Mouse (Mus musculus): ENCODE results near the gene Tapbpl.
"Not testable (repeated sequence)": the region's sequence is repeated elsewhere in the genome, so short reads cannot be mapped to it uniquely, and the experiment has no call there.

Gene Tapbpl

DNA sequence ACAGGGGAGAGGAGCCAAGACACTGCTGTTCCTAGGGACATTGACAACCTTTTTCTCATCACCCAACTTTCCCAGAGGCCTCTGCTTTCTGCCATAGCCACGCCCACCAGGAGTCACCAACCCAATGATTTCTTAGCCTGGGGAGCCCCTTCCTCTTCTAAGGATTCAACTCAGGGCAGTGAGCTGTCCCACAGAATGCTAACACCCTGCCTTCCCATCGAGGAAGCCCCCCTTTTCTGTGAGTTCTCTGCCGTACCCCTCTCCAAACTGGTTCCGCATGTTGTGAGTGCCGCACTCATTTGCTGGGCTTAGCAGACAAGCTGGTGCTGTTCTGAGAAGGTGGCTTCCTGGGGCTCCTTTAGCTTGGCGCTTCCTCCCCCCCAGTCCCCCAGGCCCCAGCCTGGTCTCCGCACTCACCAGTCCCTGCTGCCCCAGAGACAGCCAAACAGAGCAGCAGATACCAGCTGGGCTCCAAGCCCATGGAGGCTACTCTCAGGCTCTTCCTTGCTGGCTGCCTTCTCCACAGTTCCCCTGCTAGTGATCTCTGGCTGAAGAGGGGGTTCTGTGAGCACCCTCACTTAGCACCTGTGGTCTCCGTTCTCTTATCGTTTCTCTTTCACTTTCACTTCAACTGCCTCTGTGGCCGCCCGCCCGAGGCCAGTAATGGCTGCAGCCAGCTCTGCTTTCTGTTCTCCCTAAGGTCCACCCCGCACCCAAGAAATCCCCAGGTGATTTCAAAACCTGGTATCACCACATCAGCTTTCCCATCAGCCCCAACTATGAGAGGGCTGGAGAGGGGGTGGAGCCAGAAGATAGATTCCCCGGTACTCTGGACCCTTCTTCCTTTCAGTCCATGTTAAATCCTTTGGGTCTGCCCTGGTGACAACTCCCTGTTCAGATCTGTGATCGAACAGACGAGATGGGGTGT lies at the start of gene Tapbpl:
TSS of gene Tapbpl (minus strand) at position 744 of the 928 bp plus-strand sequence.
- peak; percentile 64 to 83 for DNase-seq

DNA sequence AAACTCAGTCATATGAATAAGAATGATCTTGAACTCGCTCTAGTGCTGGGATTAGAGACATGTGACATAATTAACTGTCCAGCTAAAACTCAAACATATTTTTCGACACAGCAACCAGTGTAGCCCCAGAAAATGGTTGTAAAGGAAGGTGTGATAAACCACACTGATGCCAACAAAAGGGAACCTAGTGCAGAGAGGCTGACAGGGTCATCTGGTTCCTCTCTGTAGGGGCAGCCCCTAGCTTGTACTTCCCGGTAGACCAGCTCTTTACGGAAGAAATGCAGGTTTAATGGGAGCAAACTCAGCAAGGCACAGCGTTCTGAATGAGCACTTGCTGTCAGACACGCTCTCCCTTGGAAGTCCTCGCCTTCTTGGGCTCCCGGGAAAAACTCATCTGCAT lies 48.1 kb upstream of the Tapbpl start:
- no peak for DNase-seq

DNA sequence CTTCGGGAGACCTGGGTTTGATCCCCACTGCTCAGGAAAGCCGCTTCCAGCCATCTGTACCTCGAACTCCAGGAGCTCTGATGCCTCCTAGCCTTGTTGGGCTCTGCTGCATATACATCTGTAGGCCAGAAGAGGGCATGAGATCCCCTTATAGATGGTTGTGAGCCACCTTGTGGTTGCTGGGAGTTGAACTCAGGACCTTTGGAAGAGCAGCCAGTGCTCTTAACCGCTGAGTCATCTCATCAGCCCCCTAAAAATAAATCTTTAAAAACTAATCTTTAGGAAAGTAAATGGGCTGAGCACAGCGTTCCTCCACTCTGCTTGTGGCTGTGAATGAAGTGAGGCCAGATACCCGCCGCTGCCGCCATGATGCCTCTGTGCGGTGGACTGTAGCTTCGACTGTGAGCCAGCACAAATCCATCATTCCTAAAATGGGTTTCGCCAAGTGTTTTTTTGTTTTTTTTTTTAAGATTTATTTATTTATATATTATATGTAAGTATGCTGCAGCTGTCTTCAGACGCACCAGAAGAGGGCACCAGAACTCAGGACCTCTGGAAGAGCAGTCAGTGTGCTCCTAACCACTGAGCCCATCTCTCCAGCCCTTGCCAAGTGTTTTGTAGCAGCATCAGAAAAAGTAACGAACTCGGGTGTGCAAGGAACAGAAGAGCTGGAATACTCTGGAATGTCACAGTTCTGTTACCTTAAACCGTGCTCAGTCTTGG lies 43.3 kb upstream of the Tapbpl start:
- no peak for DNase-seq

DNA sequence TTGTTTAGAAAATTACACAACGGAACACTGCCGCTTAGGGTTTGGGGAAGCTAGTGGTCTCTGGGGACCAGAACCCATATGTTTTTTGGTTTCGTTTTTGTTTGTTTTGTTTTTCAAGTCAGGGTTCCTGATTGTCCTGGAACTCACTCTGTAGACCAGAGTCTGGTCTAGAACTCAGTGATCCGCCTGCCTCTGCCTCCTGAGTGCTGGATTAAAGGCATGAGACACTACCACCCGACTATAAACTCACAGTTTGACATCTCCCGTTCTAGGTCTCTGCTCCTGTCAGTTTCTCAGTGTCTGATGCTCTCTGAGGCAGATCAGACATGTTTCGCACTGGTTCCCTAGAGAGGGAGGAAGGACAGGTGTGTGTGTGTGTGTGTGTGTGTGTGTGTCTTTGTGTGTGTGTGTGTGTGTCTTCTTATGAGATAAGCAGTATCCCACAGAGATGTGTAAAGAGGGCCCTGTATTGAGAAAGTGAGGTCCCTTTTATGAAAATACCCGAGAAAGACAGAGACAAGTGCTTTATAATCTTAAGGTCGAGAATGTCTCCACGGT lies 40.6 kb upstream of the Tapbpl start:
- DNase-seq: no peak

DNA sequence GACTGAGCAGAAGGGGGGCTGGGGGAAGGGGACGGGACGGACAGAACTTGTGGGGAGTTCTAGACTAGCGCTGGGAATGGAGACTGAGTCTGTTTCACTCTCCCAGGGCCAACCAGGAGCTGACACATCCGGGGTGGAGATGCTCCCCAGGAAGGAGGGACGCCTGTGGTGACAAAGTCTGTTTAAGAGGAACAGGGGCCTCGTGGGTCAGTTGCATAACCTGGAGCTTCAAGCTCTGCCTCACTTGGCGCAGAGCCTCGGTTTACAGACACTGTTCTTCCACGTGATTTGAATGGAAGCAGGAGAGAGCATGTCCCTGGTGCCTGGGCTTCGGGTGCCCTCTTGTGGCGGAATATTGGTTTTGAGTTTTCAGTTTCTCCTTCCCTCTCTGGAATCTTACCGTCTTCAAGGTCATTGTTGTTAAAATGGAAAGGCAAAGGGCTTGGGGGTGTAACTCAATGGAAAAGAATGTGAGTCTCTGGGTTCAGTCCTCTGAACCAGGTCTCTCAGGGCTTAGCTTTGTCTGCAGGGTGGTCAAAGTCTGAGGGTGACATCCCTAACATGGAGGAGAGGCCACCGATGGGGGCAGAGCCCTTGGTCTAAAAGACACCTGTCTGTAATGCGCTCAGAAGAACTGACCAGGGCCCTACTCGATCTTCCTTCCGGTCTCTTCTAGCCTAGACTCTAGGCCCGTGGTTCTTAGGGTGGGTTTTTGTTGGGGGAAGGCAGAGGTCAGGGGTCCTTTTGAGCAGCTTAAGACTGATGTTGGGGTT lies 40.0 kb upstream of the Tapbpl start:
- peak; percentile 67 to 75 for DNase-seq

DNA sequence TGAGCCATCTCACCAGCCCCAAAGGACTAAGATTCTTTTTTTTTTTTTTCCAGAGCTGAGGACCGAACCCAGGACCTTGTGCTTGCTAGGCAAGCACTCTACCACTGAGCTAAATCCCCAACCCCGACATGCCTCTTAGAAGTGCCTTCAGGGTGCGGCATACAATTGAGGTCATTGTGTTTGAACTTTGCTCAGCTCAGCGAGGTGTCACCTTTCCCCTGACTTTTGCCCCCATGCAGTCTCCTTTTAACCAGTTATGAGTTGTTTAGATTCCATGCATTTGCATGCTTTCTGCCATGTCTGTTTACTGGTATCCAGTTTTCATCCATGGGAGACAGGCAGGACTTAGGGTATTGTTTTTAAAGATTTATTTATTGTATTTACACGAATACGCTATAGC lies 37.1 kb upstream of the Tapbpl start:
- DNase-seq: no peak

DNA sequence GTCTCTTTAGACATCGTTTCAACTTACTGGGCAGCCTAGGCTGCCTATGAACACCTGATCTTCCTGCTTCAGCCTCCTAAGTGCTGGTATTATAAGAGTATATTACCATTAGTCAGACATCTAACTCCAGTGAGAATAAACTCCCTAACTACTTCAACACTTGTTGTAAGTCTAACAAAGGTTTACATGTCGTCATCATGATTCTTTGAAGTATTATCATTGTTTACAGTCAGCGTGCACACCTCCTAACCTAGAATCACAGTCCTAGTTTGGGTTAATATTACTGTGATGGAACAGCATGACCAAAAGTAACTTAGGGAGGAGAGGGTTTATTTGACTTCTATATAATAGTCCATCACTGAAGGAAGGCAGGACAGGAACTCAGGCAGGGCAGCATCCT lies 35.8 kb upstream of the Tapbpl start:
- no peak for DNase-seq

DNA sequence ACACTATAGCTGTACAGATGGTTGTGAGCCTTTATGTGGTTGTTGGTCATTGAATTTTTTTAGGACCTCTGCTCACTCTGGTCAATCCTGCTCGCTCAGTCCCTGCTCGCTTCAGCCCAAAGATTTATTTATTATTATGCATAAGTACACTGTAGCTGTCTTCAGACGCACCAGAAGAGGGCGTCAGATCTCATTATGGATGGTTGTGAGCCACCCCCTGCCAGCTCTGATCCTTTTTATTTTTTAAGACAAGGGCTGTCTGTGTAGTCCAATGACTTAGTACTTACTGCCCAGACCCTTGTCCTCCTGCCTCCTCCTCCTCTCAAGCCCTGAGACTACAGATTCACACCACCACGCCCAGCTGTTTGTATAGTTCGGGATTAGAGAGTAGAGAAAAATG lies 34.9 kb upstream of the Tapbpl start:
- not testable (repeated sequence) for DNase-seq

DNA sequence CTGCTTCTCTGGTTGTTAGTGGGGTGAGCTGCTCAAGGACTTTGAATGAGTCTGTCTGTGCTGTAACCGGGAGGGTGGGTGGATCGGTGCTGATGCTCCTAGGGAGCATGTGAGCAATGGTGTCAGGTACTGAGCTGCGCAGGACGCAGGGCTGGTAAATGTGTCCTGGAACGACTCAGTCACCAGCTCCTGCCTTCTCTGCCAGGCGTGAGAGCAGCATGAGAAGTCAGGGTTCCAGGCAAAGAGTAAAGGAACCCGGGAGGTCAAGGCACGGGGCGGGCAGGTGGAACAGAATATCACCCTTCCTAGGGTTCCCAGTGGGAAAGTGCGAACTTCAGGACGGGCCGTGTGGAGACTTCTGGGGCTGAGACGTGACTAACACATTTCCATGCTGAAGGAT lies 34.4 kb upstream of the Tapbpl start:
- no peak for DNase-seq

DNA sequence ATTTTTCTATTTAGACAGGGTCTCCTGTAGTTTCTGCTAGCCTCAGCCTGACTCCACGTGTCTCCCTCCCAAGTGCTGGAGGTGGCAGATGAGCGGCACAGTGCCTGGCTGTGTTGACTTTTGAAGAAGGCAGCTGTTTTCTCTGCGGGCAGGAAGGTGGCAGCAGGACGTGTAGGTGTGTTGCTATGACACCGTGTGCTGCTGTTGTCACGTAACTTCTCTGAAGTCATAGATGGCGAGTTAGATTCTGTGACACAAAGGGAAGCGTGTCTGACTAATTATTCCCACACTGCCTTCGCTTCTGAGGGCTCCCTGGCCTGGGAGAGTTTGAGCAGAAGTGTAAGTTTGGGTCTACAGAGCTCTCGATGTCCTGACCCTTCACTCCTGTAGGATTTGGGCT lies 33.6 kb upstream of the Tapbpl start:
- DNase-seq: peak; percentile 79 to 89

DNA sequence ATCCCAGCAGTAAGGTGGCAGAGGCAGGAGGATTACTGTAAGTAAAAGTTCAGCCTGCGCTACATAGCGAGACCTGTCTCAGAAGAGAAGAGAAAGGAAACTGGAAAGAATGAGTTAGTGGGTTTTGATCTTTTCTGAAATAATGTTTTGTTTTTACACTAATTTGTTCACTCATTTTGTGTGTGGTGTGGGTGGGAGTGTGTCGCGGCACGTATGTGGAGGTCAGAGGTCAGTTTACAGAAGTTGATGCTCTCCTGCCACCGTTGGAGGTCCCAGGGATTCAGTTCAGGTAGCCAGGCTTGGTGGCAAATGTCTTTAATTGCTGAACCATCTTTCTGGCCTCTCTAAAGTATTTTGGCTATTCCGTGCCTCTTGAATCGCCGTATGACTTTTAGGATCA lies 32.6 kb upstream of the Tapbpl start:
- DNase-seq: no peak

DNA sequence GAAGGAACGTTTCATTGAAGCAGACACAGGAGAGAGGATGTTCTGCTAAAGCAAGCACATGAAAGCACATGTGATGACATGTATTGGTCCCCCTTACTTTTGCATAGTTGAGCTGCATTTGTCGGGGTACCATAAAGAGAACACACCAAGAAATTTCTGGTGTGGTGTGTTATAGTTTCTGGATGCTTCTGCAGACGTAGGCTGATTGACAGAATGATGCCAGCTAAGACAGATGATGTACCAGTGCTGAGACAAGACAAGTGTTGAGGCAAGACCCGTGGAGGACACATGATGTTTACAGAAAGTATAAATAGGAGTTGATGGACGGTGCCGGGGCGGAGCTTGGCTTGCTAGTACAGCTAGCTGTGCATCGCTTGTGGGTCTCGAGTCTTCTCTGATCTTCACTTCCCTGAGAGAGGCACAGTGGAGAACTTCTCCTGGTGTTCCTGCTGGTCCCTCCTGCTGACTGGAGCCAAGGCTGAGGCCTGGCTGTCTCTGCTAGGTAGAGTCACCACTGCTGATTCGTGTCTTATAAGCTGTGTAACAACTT lies 28.4 kb upstream of the Tapbpl start:
- DNase-seq: no peak

DNA sequence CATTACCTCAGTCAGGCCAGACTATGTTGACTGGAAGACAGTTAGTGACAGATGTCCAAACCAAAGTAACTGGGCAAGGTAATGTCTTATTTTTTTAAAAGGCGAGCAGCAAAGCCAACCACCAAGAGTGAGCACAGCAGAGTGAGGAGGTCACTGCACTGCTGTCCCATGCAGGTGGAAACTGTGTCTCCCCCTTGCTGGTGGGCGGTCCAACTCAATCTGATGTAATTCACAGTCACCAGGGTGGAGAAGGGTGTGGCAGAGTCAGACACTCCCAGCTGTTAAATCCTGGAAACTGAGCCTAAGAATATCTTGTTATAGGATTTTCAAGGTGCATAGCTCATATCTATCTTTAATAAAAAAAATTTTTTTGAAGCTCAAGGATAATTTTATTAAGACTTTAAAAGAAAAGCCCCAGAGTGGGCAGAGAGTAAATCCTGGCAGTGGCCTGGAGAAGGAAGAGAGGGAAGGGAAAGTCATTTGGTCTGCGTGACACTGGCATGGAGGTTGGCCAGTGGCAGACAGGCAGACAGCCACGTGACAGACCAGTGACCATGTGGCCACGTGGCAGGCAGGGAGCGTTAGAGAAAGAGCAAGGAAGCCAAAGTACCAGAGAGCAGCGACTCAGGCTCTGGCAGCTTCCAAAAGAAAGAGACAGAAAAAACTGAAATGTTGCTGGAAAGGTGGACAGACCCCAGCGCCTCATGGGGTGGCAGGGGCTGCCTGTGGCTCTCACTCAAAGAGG lies 24.7 kb upstream of the Tapbpl start:
- DNase-seq: no peak

DNA sequence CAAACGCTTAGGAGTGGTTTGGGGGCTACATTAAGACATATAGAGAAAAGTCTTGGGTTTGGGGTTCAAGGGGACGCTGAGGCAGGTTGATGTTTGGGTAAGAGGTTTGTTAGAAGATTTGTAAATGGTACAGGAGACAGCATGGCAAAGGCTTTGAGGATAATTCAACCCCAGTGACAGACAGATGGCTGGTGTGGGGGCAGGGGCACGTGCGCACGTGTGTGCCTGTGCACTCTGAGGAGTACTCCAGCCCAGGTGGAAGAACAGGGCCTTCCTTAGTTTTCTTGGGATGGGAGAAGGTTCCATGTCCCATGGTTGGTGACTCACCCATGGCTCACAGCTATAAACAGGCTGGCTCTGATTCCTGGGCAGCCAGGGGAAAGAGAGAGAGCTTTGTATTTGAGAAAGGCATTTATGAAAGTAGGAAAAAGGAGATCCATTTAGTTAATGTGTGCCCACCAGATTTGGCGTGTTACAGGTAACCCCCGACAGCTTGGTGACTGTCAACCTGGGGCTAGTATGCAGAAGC lies 23.9 kb upstream of the Tapbpl start:
- DNase-seq: no peak

DNA sequence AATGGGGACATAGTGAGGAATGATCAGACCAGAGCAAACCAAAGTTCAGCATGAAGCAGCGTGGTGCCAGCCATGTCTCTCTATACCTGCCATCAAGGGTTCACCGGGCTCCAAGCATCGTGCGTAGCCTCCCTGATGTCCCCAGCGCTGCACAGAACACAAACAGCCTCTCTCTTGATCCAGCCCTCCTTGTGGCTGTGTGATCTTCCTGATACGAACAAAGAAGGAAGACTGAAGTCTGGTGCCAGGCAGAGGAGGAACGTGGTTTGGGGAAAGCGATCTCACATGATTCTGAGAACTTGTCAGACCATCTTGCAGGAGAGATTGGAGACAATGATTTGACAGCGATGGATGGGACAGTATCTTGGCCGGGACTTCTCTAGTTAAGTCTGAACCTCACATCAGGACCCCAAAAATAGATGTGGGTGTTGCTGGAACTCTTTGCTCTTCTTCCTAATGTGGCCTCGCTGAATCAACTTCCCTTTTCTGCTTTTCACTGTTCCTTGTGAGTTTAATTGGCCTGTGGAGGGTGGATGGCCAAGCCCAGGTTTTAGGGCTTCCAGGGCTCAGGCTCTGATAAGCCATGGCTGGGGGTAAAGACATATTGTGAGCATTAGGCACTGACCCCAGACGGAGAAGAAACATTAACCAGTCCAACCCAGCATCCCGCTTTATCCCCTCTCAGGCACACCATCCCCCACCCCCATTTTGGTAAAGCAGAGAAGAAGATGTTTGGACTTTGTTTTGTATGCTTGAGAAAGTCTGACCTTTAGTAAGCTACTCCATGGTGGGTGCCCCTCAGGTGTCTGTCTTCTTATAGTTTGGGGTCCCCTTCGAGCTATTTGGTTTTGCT lies 22.4 kb upstream of the Tapbpl start:
- DNase-seq: no peak

DNA sequence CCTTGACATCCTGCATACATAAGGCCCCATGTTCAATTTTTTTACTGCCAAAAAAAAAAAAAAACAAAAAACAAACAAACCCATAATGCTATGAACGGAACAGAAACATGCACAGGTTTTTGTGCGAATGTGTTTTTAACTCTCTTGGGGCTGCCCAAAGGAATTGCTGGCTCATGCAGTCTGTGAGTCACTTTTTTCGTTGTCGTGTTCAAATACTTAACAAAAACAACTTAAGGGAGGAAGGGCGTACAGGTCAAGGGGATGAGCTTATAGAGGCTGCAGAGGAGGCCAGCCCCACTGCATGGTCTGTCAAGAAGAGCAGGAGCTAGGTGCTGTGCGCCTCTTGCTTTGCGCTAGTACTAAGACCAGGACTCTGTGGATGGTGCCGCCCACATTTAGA lies 21.1 kb upstream of the Tapbpl start:
- no peak for DNase-seq

DNA sequence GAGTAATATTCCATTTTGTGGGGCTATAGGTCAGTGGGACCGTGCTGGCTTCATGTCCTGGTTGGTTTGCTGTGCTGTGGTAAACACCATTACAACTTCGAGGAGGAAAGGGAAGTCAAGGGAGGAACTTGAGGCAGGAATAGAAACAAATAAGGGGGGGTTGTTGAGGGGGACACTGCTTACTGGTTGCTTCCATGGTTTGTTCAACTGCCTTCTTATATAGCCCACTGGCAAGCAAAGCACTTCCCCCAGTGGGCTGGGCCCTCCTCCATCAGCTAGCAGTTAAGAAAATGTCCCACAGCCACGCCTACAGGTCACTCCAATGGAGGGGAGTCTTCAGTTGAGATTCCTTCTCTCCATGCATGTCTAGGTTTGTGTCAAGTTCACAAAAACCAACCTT lies 20.6 kb upstream of the Tapbpl start:
- no peak for DNase-seq

DNA sequence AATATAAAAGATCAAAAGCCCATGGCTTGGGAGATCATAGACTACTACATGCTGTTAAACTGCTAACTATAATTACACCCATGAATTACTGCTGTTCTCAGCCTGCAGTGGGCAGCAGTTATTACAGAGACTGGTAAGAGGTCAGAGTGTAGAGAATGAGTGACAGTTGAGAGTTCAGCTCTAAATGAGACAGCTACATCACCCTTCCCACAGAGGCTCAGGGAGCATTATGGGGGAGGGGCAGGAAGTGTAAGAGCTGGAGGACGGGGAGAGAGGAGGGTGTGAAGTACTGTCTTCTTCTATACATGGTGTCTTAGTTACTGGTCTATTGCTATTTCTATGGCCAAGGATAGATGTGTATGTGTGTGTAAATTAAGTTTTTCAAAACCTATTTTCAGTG lies 12.9 kb upstream of the Tapbpl start:
- DNase-seq: peak in 1 of 2 experiments; percentile 75

DNA sequence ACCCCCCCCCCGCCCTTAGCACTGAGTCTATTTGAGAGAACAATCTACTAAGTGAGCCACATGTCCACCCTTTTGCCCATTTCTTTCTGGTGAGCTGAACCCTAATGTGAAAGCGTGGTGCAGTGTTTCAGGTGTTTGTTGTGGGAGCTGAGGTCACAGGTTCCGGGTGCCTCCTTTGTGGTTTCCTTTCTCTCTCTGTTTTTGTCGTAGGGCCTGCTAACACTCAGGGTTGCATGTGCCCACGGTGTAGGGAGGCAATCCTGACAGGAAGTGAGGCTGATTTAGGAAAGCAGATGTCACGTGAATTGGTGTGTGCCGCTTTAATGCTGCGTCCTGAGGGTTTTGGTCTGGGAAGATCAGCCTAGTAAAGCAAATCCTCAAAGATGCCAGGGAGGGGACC lies 9.9 kb upstream of the Tapbpl start:
- DNase-seq: peak in 1 of 2 experiments; percentile 84

DNA sequence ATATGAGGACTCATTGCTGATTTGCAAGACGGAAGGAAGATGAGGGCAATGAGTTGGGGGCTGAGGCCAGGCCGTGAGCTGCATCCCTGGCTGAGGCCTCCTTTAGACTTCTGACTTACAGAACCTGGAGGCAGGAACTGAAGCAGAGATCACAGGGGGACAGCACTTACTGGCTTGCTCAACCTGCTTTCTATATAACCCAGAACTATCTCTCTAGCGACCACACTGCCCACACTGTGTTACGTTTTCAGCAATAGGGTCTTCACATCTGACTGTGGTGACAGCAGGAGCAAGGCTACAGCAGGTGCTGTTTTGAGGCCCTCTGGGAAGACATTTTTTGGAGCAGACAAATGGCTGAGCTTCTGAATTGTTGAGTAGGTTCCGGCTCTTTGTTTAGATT lies 9.0 kb upstream of the Tapbpl start:
- DNase-seq: no peak

DNA sequence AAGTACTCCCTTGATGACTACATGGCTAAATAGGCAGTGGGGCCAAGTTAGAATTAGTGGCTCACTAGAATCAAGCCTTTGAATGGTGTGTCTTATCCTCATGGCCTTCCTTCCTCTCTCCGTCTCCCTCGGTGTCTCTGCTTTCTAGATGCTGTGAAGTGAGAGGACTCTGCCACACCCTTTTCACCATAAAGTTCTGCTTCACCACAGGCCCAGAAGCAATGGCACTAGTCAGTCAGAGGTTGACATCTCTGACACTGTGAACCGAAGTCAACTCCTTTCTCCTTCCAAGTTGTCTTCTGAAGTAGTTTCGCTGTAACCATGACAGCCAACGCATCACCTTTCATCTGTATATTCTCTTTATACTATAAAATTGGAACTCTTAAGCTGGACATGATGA lies 7.9 kb upstream of the Tapbpl start:
- no peak for DNase-seq
